Mouse (Mus musculus) C2C12 (cell line): ENCODE results near the gene Samhd1. TPM values are rescaled to one million over a fixed set of nuclear protein-coding genes. Genes with fewer than 3 reads are reported as not detected.

ENCODE experiments used
- H3K27me3 ChIP-seq: one replicate; pipeline ENCODE4 v1.6.1; 2011; ENCODE audit not compliant: control insufficient read depth, insufficient read depth, insufficient read length
- H3K36me3 ChIP-seq: one replicate; pipeline ENCODE4 v1.6.1; 2011; ENCODE audit not compliant: control insufficient read depth, insufficient read depth
- H3K4me3 ChIP-seq: one replicate; pipeline ENCODE4 v1.5.1; 2011; ENCODE audit warnings: mild to moderate bottlenecking, control low read depth; ENCODE audit not compliant: poor library complexity, insufficient read depth, severe bottlenecking
- H3K79me2 ChIP-seq: one replicate; pipeline ENCODE4 v1.6.1; 2011; ENCODE audit not compliant: control insufficient read depth, insufficient read depth
- H3K79me3 ChIP-seq: one replicate; pipeline ENCODE4 v1.6.1; 2011; ENCODE audit warnings: low read depth, control low read depth
- H3ac ChIP-seq: one replicate; pipeline ENCODE3; 2011; ENCODE audit warnings: low read depth; ENCODE audit not compliant: control insufficient read depth, insufficient read length
- CEBPB ChIP-seq: IDR thresholded peaks from one replicate; pipeline ENCODE4 v1.6.1; 2011; ENCODE audit warnings: low read depth, mild to moderate bottlenecking, control low read depth, moderate library complexity
- CTCF ChIP-seq: IDR thresholded peaks from one replicate; pipeline ENCODE4 v1.5.1; 2011; ENCODE audit not compliant: control insufficient read depth, insufficient read depth, insufficient read length
- FOSL1 ChIP-seq: IDR thresholded peaks from one replicate; pipeline ENCODE4 v1.8.0; 2011; ENCODE audit warnings: mild to moderate bottlenecking, low read length; ENCODE audit not compliant: poor library complexity, insufficient read depth, severe bottlenecking
- MAX ChIP-seq: IDR thresholded peaks from one replicate; pipeline ENCODE4 v1.6.1; 2011; ENCODE audit warnings: mild to moderate bottlenecking, control low read depth
- MYOD1 ChIP-seq: IDR thresholded peaks from one replicate; pipeline ENCODE4 v1.6.1; 2011; ENCODE audit warnings: low read depth; ENCODE audit not compliant: control insufficient read depth, insufficient read length
- MYOG ChIP-seq: IDR thresholded peaks from one replicate; pipeline ENCODE4 v1.6.1; 2011; ENCODE audit not compliant: control insufficient read depth, insufficient read length; ENCODE audit errors: extremely low read depth
- USF1 ChIP-seq: IDR thresholded peaks from one replicate; pipeline ENCODE4 v1.6.1; 2011; ENCODE audit warnings: low read depth, mild to moderate bottlenecking, control low read depth, moderate library complexity
- polyA plus RNA-seq: library from polyadenylated mRNA; unstranded; fragments of >200 nt; fragmentation: generic; extraction: Trizol; gene quantifications from one replicate; pipeline ENCODE4 v1.2.1, GENCODE M21; 2012; ENCODE audit warnings: missing spikeins

The Samhd1 gene
- polyA plus RNA-seq, 1 experiment, result 30.2 TPM

- peaks cover 42% of the 10 kb centered on the region for H3K36me3 ChIP-seq
- TF ChIP-seq FOSL1 (no peak), CTCF (no peak), MYOG (no peak), MYOD1 (no peak), MAX (no peak), USF1 (no peak), CEBPB (no peak)
- no peaks in the 10 kb centered on the region for H3K79me3 ChIP-seq
- no peaks in the 10 kb centered on the region for H3K79me2 ChIP-seq
- H3K27me3 ChIP-seq, result no peaks in the 10 kb centered on the region
- H3ac ChIP-seq, result no peak overlapping the region
- H3K4me3 ChIP-seq, result no peak overlapping the region
Measured at GRCm38 (mm10) chr2:157101650-157102049, 33.4 kb downstream of the Samhd1 start.

GRCm38 (mm10) chr2:157100319-157100605 lies 34.8 kb downstream of the Samhd1 start:
- TF ChIP-seq USF1 (no peak), MYOG (no peak), CTCF (no peak), FOSL1 (no peak), MYOD1 (no peak), MAX (no peak), CEBPB (no peak)

GRCm38 (mm10) chr2:157099532-157100318 lies 35.3 kb downstream of the Samhd1 start:
- TF ChIP-seq CTCF, result no peak
- TF ChIP-seq MAX, result no peak
- TF ChIP-seq CEBPB, result no peak
- no peak for TF ChIP-seq FOSL1
- no peak for TF ChIP-seq MYOD1
- no peak for TF ChIP-seq USF1
- no peak for TF ChIP-seq MYOG
- H3K36me3 ChIP-seq, result peaks cover 38% of the 10 kb centered on the region

More at GRCm38 (mm10) chr2:157100319-157100605, 34.8 kb downstream of the Samhd1 start:
- H3K36me3 ChIP-seq, result peaks cover 39% of the 10 kb centered on the region
- H3K79me2 ChIP-seq, result no peaks in the 10 kb centered on the region
- H3K4me3 ChIP-seq, result no peak overlapping the region
- H3K79me3 ChIP-seq, result no peaks in the 10 kb centered on the region
- H3K27me3 ChIP-seq, result no peaks in the 10 kb centered on the region
- H3ac ChIP-seq, result no peak overlapping the region

GRCm38 (mm10) chr2:157095005-157095755 lies 39.9 kb downstream of the Samhd1 start:
- Histone ChIP-seq H3K79me2 (no peaks in the 10 kb centered on the region), H3K36me3 (no peaks in the 10 kb centered on the region), H3ac (no peak overlapping the region), H3K79me3 (no peaks in the 10 kb centered on the region), H3K27me3 (no peaks in the 10 kb centered on the region), H3K4me3 (no peak overlapping the region)
- TF ChIP-seq USF1 (no peak), MYOG (no peak), MYOD1 (no peak), CEBPB (no peak), CTCF (peak; percentile 93), MAX (no peak)

More at GRCm38 (mm10) chr2:157099532-157100318, 35.3 kb downstream of the Samhd1 start:
- no peak overlapping the region for H3K4me3 ChIP-seq
- no peaks in the 10 kb centered on the region for H3K27me3 ChIP-seq
- H3K79me2 ChIP-seq, result no peaks in the 10 kb centered on the region
- no peaks in the 10 kb centered on the region for H3K79me3 ChIP-seq
- H3ac ChIP-seq, result no peak overlapping the region

GRCm38 (mm10) chr2:157092024-157092423 lies 43.0 kb downstream of the Samhd1 start:
- Histone ChIP-seq H3K27me3 (peaks cover 5% of the 10 kb centered on the region), H3K36me3 (no peaks in the 10 kb centered on the region), H3K79me3 (no peaks in the 10 kb centered on the region), H3K79me2 (no peaks in the 10 kb centered on the region), H3ac (no peak overlapping the region), H3K4me3 (no peak overlapping the region)
- TF ChIP-seq MYOD1 (no peak), FOSL1 (no peak), USF1 (no peak), MYOG (no peak), CEBPB (no peak), CTCF (no peak), MAX (no peak)
